In genomic region chr1:39720186-39720585, GRCm38 (mm10) we compare ENCODE assay signal across 9 mouse cellular contexts. TPM values are rescaled to one million over a fixed set of nuclear protein-coding genes. Genes with fewer than 3 reads are reported as not detected.
DNase-seq lines count a peak whose midpoint lies in the region; ATAC-seq and TF ChIP-seq lines count a peak whose summit lies in the region.
"Had no signal": no experiment of that assay in that cellular context is flagged by ENCODE, and none has a peak within 500 bp of the region (broad histone marks: within the 10 kb centered on the region; RNA-seq: fewer than 3 reads in every experiment).

No protein-coding gene starts in this region.

- TF ChIP-seq CTCF in heart, adult 2 months (IDR thresholded peaks at IDR 0.05), result no peak

- no peaks in the 10 kb centered on the region for H3K9me3 ChIP-seq in heart, embryonic 14.5 days (ENCODE audit: control insufficient read depth, low read length)
- H3K9me3 ChIP-seq in embryonic facial prominence, embryonic 10.5 days, result no peaks in the 10 kb centered on the region
- H3K9me3 ChIP-seq in hindbrain, embryonic 16.5 days (ENCODE audit: control insufficient read depth, low read length), result no peaks in the 10 kb centered on the region
- H3K9me3 ChIP-seq in midbrain, embryonic 13.5 days, result no peaks in the 10 kb centered on the region

- WGBS in heart, embryonic 14.5 days, result 40% methylated on average over 2 of the region's 2 CpGs
- WGBS in heart, adult 2 months, result 37% methylated on average over 2 of the region's 2 CpGs
- WGBS in embryonic facial prominence, embryonic 10.5 days, result 34% methylated on average over 2 of the region's 2 CpGs
- 22% methylated on average over 2 of the region's 2 CpGs for WGBS in hindbrain, embryonic 16.5 days
- WGBS in midbrain, embryonic 13.5 days, result 40% methylated on average over 2 of the region's 2 CpGs

- no peaks in the 10 kb centered on the region for H3K36me3 ChIP-seq in heart, embryonic 14.5 days (ENCODE audit: control insufficient read depth, insufficient read depth, low read length)
- no peaks in the 10 kb centered on the region; the same call in 1 of the 2 replicates for H3K36me3 ChIP-seq in heart, adult 2 months (ENCODE audit: control insufficient read depth, insufficient read depth, low read length)
- no peaks in the 10 kb centered on the region for H3K36me3 ChIP-seq in embryonic facial prominence, embryonic 10.5 days (replicated peaks)
- H3K36me3 ChIP-seq in hindbrain, embryonic 16.5 days (ENCODE audit: control insufficient read depth, insufficient read depth, low read length), result no peaks in the 10 kb centered on the region
- H3K36me3 ChIP-seq in midbrain, embryonic 13.5 days, result no peaks in the 10 kb centered on the region

- intact Hi-C loops in heart, adult 2 months (cut with DNase I), result no loop called here

- no peak for TF ChIP-seq EP300 in heart, adult 2 months (IDR thresholded peaks at IDR 0.05; ENCODE audit: insufficient read depth, low read depth, low read length)

- no peak for DNase-seq in heart, adult 2 months
- DNase-seq in embryonic facial prominence, embryonic 10.5 days (ENCODE audit: low spot score), result no peak
- DNase-seq in left cerebral cortex, adult 18-20 months (ENCODE audit: low spot score in 2 of 2), result no peak
- no peak for DNase-seq in retina, embryonic 14.5 days (ENCODE audit: low spot score)
- DNase-seq in layer of hippocampus, postnatal 10 days (ENCODE audit: low spot score in 2 of 2), result no peak
- DNase-seq: kidney, adult 2 months had no signal

- no peak for ATAC-seq in heart, embryonic 14.5 days (ENCODE audit: insufficient number of reproducible peaks, insufficient read depth, low FRiP score, low read depth)
- ATAC-seq in hindbrain, embryonic 16.5 days, result no peak
- ATAC-seq in midbrain, embryonic 13.5 days, result no peak

- H3K4me3 ChIP-seq in heart, embryonic 14.5 days (ENCODE audit: control insufficient read depth in 1 of 2, insufficient read depth in 1 of 2, low read depth in 1 of 2, low read length in 2 of 2), result peak overlapping the region; percentile 49 to 65; a peak in 3 of 4 replicates
- H3K4me3 ChIP-seq in heart, adult 2 months, result no peak overlapping the region
- peak overlapping the region; percentile 69 for H3K4me3 ChIP-seq in embryonic facial prominence, embryonic 10.5 days
- peak overlapping the region; percentile 63; the same call in 1 of the 2 replicates for H3K4me3 ChIP-seq in hindbrain, embryonic 16.5 days (ENCODE audit: low read length)
- peak overlapping the region; percentile 57 for H3K4me3 ChIP-seq in midbrain, embryonic 13.5 days (replicated peaks)

- peak overlapping the region; percentile 91 for H3K4me2 ChIP-seq in heart, embryonic 14.5 days (ENCODE audit: low read length)
- peak overlapping the region; percentile 96 for H3K4me2 ChIP-seq in hindbrain, embryonic 16.5 days (ENCODE audit: low read length)
- H3K4me2 ChIP-seq in midbrain, embryonic 13.5 days (replicated peaks), result peak overlapping the region; percentile 90

- no peaks in the 10 kb centered on the region for H3K27me3 ChIP-seq in heart, embryonic 14.5 days (ENCODE audit: control insufficient read depth, insufficient read depth, low read length)
- no peaks in the 10 kb centered on the region for H3K27me3 ChIP-seq in heart, adult 2 months (ENCODE audit: control insufficient read depth, insufficient read depth, low read length)
- 0 out of 2 replicates have a peak, but pooled peaks cover 6% of the 10 kb centered on the region for H3K27me3 ChIP-seq in embryonic facial prominence, embryonic 10.5 days (replicated peaks; ENCODE audit: low read depth, poor library complexity, severe bottlenecking)
- no peaks in the 10 kb centered on the region for H3K27me3 ChIP-seq in hindbrain, embryonic 16.5 days (replicated peaks; ENCODE audit: control insufficient read depth, insufficient read depth, low read length)
- H3K27me3 ChIP-seq in midbrain, embryonic 13.5 days, result no peaks in the 10 kb centered on the region

- H3K9ac ChIP-seq in heart, embryonic 14.5 days (ENCODE audit: low read length), result peak overlapping the region; percentile 83
- H3K9ac ChIP-seq in heart, adult 2 months (ENCODE audit: low read depth, low read length), result no peak overlapping the region; the same call in 1 of the 2 replicates
- H3K9ac ChIP-seq in hindbrain, embryonic 16.5 days (ENCODE audit: low read depth, low read length), result peak overlapping the region; percentile 81
- peak overlapping the region; percentile 80 for H3K9ac ChIP-seq in midbrain, embryonic 13.5 days (replicated peaks)

- H3K79me2 ChIP-seq in heart, adult 2 months (replicated peaks; ENCODE audit: control insufficient read depth, insufficient read depth, low read length), result no peaks in the 10 kb centered on the region

- H3K4me1 ChIP-seq in heart, embryonic 14.5 days (ENCODE audit: control insufficient read depth in 2 of 2, insufficient read depth in 2 of 2, low read length in 2 of 2), result peaks cover 16 to 18% of the 10 kb centered on the region in 2 experiments
- H3K4me1 ChIP-seq in heart, adult 2 months (ENCODE audit: control insufficient read depth, insufficient read depth, low read length), result peaks cover 8% of the 10 kb centered on the region
- peaks cover 53% of the 10 kb centered on the region for H3K4me1 ChIP-seq in embryonic facial prominence, embryonic 10.5 days
- H3K4me1 ChIP-seq in hindbrain, embryonic 16.5 days (ENCODE audit: control insufficient read depth, insufficient read depth, low read depth, low read length), result peaks cover 11% of the 10 kb centered on the region
- H3K4me1 ChIP-seq in midbrain, embryonic 13.5 days (replicated peaks), result peaks cover 11% of the 10 kb centered on the region; the same call in 1 of the 2 replicates

- no peak for TF ChIP-seq POLR2A in heart, adult 2 months (IDR thresholded peaks at IDR 0.05; ENCODE audit: insufficient read depth, low read depth, low read length)

- H3K27ac ChIP-seq in heart, embryonic 14.5 days (replicated peaks in 1 of 2; ENCODE audit: control insufficient read depth in 1 of 2, insufficient read depth in 1 of 2, low read depth in 2 of 2, low read length in 2 of 2), result peak overlapping the region; percentile 9 to 56; a peak in 2 of 4 replicates
- H3K27ac ChIP-seq in heart, adult 2 months, result no peak overlapping the region
- H3K27ac ChIP-seq in embryonic facial prominence, embryonic 10.5 days (replicated peaks), result peak overlapping the region; percentile 92
- H3K27ac ChIP-seq in hindbrain, embryonic 16.5 days (ENCODE audit: low read depth, low read length), result no peak overlapping the region
- no peak overlapping the region for H3K27ac ChIP-seq in midbrain, embryonic 13.5 days

RNA-seq across cellular contexts. Expression of gene Rfx8, which starts 0.6 kb away (rescaled TPM):
- 1.1 and 1.7 TPM in 2 replicates for polyA plus RNA-seq in heart, embryonic 14.5 days (2014; fragmentation: Nextera tagmentation; extraction: Ambion mirVana)
- under 1 TPM; 0.20 to 0.26 TPM for total RNA-seq in heart, adult 2 months (2021)
- 0.35 and 0.47 TPM in 2 replicates for polyA plus RNA-seq in heart, adult 2 months (2012; rRNA removed)
- 0.43 and 0.56 TPM in 2 replicates for polyA plus RNA-seq in embryonic facial prominence, embryonic 10.5 days (2016; fragmentation: Nextera tagmentation; extraction: Ambion mirVana)
- polyA plus RNA-seq in hindbrain, embryonic 16.5 days (2015; fragmentation: Nextera tagmentation; extraction: Ambion mirVana), result 0.23 and 0.30 TPM in 2 replicates
- polyA plus RNA-seq in midbrain, embryonic 13.5 days (2015; fragmentation: Nextera tagmentation; extraction: Ambion mirVana), result 0.13 and 0.28 TPM in 2 replicates
- under 1 TPM in 1 of 2 experiments, not detected in 1; 0.16 TPM for total RNA-seq in left cerebral cortex, adult 18-20 months (2021)
- under 1 TPM in 1 of 2 experiments, not detected in 1; 0.31 TPM for total RNA-seq in layer of hippocampus, postnatal 10 days (2021)
- polyA plus RNA-seq: kidney, adult 2 months had no signal

Comparison
In these comparisons a context has a peak if more than half of its experiments do, and no peak if none do; other contexts are left out.
1. H3K27ac ChIP-seq: peak in heart, embryonic 14.5 days (2 of 2) and embryonic facial prominence, embryonic 10.5 days (single experiment); none in heart, adult 2 months (single experiment), hindbrain, embryonic 16.5 days (single experiment) and midbrain, embryonic 13.5 days (single experiment).
2. Peak in every context shown above with its lines, with median percentiles within 50 percentile points of each other: H3K4me2 ChIP-seq.